23 mouse cellular contexts compared by ENCODE assay signal in genomic region chr11:111743356-111743755, GRCm38 (mm10).
DNase-seq lines count a peak whose midpoint lies in the region.
"Had no signal": no experiment of that assay in that cellular context is flagged by ENCODE, and none has a peak within 500 bp of the region (broad histone marks: within the 10 kb centered on the region; RNA-seq: fewer than 3 reads in every experiment).

No protein-coding gene starts in this region.

- H3K27me3 ChIP-seq in limb, embryonic 10.5 days (ENCODE audit: low read depth, poor library complexity, severe bottlenecking) = no peaks in the 10 kb centered on the region
- H3K27me3 ChIP-seq: embryonic facial prominence, embryonic 13.5 days; forebrain, embryonic 12.5 days; forebrain, embryonic 15.5 days; heart, embryonic 13.5 days; hindbrain, embryonic 12.5 days; hindbrain, embryonic 15.5 days had no signal

- no peaks in the 10 kb centered on the region for H3K9me3 ChIP-seq in limb, embryonic 10.5 days (replicated peaks)
- H3K9me3 ChIP-seq: embryonic facial prominence, embryonic 13.5 days; forebrain, embryonic 12.5 days; forebrain, embryonic 15.5 days; heart, embryonic 10.5 days; heart, embryonic 13.5 days; hindbrain, embryonic 12.5 days; hindbrain, embryonic 15.5 days had no signal

- no peak overlapping the region for H3K4me3 ChIP-seq in limb, embryonic 10.5 days
- H3K4me3 ChIP-seq: embryonic facial prominence, embryonic 13.5 days; erythroblast, embryonic 14.5 days; forebrain, embryonic 12.5 days; forebrain, embryonic 15.5 days; heart, adult 2 months; heart, embryonic 10.5 days; heart, embryonic 13.5 days; hindbrain, embryonic 12.5 days; hindbrain, embryonic 15.5 days had no signal

- H3K27ac ChIP-seq in limb, embryonic 10.5 days = 0 out of 2 replicates have a peak overlapping the region, but pooled peaks have one; percentile 30
- H3K27ac ChIP-seq: embryonic facial prominence, embryonic 13.5 days; forebrain, embryonic 12.5 days; forebrain, embryonic 15.5 days; heart, adult 2 months; heart, embryonic 10.5 days; heart, embryonic 13.5 days; hindbrain, embryonic 12.5 days; hindbrain, embryonic 15.5 days had no signal

- WGBS in limb, embryonic 10.5 days = 37% methylated on average over 6 of the region's 6 CpGs

- no peaks in the 10 kb centered on the region for H3K36me3 ChIP-seq in limb, embryonic 10.5 days
- H3K36me3 ChIP-seq: embryonic facial prominence, embryonic 13.5 days; forebrain, embryonic 12.5 days; forebrain, embryonic 15.5 days; heart, embryonic 10.5 days; heart, embryonic 13.5 days; hindbrain, embryonic 12.5 days; hindbrain, embryonic 15.5 days had no signal

- peaks cover 56% of the 10 kb centered on the region for H3K4me1 ChIP-seq in limb, embryonic 10.5 days
- H3K4me1 ChIP-seq: forebrain, embryonic 12.5 days; forebrain, embryonic 15.5 days; hindbrain, embryonic 12.5 days; hindbrain, embryonic 15.5 days had no signal

- DNase-seq in kidney, adult 9 months = peak; percentile 19
- no peak for DNase-seq in kidney, postnatal 25 days
- peak; percentile 21 for DNase-seq in embryo, embryonic 10 days (ENCODE audit: low spot score)
- DNase-seq in embryo, embryonic 10.5 days (ENCODE audit: low spot score) = peak; percentile 54
- DNase-seq in limb, embryonic 10.5 days (ENCODE audit: low spot score) = no peak
- no peak for DNase-seq in cerebellum, adult 11 months
- DNase-seq: adrenal gland, adult 2 months; adrenal gland, postnatal 14 days; cerebellum, adult 11-12 months; cerebellum, adult 8-10 months; cerebellum, postnatal 10 days; cerebellum, postnatal 36 days; gastrocnemius, postnatal 36 days; heart, adult 2 months; heart, postnatal 14 days had no signal

Comparison
In these comparisons a context has a peak if more than half of its experiments do, and no peak if none do; other contexts are left out.
1. DNase-seq: peak in kidney, adult 9 months (single experiment), embryo, embryonic 10 days (single experiment) and embryo, embryonic 10.5 days (single experiment); none in kidney, postnatal 25 days (0 of 2), limb, embryonic 10.5 days (single experiment) and cerebellum, adult 11 months (single experiment).